Mouse (Mus musculus) bone marrow, adult 2 months (tissue): ENCODE data around the gene Pds5a.

Experiments
- CTCF ChIP-seq: fragments of 200-500 bp; IDR thresholded peaks from 2 replicates; pipeline ENCODE4 v1.5.1; 2011; ENCODE audit warnings: low read length, control low read depth; ENCODE audit not compliant: control insufficient read depth, insufficient read depth
- POLR2A ChIP-seq: fragments of 200-500 bp; IDR thresholded peaks from 2 replicates; pipeline ENCODE4 v1.6.1; 2011; ENCODE audit warnings: low read depth, mild to moderate bottlenecking, control low read depth, low read length, borderline replicate concordance; ENCODE audit not compliant: control insufficient read depth

DNA sequence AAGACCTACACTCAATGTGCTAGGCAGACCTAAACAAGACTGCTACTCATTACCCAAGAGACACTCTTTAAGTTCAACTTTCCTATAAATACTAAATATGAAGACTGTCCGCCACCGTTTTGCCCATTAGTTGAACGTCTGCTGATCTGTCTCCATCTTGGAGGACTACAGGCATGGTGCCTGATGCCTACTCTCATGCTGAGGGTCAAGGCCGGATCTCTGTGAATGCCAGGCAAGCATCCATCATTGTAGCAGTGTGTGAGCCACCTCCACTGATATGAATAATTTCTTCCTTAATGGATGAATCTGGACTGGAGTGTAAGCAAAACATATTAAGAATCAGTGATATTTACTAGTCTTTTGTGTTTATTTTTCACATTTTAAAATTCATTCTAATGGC, 87.5 kb downstream of the Pds5a start:
- TF ChIP-seq CTCF (no peak), POLR2A (no peak)
